Mouse (Mus musculus) retina, postnatal 7 days (tissue): Measurements from ENCODE around the gene Traf4.

Source experiments
- DNase-seq: peaks from one replicate; pipeline ENCODE4 v3.0.0-alpha.2; 2012; ENCODE audit warnings: low read depth, low spot score

Gene Traf4

DNA sequence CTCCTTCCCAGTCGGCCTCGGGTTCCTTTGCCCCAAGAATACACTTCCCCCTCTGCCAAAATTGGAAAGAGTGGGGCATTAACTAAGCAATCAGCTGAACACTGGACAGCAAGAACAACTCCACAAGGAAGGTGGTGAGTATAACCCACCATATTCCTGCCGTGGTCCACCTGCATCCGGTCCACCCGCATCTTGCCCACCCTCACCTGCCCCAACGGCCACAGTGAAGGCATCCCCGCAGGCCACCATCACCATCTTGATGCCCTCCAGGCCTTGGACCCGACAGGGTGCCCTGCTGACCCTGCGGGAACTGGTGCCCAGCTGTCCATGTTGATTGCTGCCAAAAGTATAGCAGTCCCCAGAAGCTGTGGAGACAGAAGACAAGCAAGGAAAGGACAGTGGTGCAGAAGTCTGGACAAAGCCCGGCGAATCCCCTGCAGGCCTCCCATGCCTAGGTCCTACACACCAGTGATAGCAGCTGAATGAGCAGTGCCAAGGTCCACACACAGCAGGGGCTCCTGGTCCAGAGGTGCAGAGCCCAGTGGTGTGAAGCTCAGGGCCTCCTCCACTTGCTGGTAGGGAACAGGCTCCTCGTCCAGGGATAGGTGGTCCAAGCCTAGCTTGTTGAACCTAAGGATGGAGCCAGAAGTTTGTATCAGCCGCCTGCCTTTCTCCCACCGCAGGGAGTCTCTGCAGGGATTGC lies 2.0 kb upstream of the Traf4 start:
- no peak for DNase-seq

DNA sequence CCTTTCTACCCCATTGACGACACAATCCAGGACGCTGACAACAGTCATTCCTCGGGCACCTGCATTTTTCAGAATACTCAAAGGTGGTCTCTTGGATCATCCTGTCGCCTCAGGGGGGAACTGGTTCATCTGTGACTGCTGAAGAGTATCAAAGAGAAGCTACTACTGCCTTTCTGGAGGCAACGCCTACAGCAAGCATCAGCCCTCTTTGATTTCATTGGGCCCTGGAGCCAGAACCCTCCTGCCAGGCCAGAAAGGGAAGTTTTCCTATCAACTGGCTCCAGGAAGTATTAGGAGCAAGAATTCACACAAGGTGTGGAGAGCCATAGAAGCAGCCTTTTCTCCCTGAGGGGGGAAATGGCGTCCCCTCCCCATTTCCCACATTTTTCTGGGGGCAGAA lies 1.3 kb upstream of the Traf4 start:
- DNase-seq, result no peak

DNA sequence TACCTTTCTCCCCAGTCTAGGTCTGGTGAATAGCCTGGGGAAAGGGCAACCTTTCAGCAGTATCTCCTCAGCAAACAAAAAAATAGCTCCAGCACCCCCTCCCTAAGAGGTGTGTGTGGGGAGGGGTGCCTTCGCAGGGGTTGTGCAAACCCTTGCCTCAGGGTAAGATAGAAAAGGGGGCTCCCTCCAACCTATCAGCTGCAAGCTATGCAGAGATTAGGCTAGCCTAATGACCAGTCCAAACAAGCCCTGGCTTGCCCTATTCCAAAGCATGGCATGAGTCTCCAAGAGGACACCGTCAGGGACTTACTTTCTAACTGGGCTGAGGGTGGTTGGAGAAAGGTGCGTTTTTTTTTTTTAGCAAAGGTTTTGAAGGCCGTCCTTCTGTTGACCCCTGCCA lies 772 bp upstream of the Traf4 start:
- no peak for DNase-seq

DNA sequence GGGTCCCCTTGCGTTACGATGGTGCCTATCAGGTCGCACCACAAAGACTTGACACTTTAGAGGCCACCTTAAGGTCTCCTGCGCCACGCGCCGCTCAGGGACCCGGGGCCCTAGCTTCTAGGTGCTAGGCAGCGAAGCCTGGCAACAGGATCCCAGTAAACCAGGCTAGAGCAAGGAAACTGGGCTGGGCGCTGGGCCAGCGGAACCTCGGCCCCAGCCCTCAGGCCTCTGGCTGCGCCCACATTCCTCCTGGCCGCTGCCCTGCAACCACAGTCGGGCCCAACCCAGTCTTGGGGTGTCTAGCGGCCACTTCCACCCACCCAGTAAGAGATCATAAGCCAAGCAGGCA lies 346 bp upstream of the Traf4 start:
- DNase-seq, result no peak

DNA sequence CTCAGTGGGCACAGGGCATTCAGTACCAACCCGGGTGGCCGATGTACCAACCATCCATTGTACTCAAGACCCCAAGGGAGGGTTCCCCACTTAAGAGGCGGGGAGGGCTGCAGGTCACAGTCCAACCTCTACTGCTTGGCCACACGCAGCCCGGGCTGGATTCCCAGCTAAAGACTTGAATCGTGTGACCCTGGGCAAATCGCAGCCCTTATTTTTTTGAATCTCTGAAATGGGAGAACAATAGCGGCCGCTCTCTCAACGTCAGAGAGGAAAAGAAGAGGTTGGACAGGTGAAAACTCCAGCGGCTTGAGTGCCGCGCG lies 825 bp downstream of the Traf4 start:
- DNase-seq, result no peak

DNA sequence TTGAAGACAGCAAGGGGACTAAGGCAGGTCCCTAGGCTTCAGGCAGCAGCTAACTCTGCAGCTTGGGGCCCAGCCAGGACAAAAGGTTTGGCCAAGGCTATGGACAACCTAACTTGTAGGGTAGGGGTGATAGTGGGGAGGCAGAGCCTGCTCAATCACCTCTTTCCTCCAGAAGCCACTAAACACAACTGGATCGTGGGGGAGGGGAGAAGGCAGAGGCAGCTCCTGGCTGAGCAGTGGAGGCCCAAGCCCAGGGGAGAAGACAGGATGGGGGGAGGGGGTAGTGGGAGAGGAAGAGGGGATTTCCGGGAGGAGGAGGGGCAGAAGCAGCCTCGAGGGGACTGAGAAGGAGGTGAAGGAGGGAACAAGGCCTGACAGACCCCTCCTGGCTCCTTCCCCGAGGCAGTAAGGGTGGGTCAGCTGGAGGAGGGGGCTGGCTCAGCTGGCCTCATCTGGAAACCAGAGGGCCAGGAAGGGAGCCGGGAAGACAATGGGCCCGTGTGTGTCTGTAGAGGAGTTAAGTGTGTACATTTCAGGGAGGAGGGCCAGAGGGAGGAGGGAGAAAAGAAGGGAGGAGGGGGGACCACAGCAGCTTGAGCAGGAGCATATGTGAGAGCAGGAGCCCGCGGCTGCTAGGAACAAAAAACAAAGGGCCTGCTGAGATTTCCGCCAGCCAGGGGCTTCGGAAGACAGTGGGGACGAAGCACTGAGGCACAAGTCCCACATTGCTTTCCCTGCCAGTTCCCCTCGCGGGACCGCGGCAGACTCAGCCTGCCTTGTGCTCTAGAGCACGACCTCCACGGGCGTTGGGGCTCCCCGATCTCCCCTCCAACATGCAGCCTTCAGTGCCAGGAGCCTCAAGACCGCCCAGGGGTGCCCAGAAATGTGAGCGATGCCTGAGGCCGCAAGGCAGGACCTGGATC lies 1.4 kb downstream of the Traf4 start:
- no peak for DNase-seq

DNA sequence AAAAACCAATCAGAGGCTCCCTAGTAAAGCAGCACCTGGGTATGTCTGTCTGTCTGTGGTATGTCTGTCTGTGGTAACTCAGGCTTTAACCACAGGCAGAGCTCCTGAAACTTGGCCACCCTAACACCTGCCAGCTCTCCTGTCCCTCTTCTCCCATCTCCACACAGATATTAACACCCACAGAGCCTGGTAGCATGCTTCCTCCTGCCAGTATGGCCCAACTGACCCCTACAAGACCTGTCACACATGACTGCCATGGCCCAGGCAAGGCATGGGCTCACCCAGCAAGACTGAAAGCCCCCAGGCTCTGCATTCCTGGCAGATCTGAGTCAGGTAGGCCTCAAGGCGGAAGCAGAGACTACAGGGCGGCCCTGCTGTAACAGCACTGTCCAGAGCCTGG lies 2.3 kb downstream of the Traf4 start:
- DNase-seq, result no peak

DNA sequence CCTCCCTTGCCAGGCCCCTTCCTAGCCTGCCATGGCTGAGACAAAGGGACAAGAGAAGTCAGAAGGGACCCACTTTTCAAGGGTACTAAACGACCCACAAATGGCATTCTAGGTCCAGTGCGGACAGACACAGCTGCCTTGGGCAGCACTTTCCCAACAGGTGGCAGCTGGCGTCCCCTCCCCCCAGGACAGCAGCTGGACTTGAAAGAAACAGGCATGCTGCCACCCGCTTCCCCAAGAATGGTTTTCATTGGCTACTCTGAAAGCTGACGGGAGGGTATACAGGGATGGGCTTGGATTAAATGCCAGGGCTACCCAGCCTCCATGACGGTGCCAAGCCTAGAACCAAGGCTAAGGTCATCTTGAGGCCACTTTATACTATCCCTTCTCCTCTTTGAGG lies 2.9 kb downstream of the Traf4 start:
- DNase-seq, result no peak

DNA sequence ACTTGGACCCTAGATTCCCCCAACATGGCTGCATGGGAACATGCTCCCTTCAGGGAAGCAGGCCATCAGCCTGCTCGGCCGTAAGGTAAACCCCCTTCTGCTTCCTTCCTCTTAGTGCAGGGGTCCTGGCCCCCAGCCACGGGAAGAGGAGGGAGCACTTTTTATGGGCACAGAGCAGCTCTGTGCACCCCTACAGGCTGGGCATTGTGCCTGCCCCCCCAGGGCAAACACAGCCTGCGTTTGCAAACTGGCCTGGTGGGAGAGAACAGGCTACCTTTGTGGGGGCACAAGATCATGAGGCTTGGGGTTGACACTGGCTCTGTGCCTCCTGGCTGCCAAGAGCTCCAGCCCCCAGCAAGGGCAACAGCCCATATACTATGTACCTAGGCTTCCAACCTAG lies 3.4 kb downstream of the Traf4 start:
- DNase-seq, result no peak

DNA sequence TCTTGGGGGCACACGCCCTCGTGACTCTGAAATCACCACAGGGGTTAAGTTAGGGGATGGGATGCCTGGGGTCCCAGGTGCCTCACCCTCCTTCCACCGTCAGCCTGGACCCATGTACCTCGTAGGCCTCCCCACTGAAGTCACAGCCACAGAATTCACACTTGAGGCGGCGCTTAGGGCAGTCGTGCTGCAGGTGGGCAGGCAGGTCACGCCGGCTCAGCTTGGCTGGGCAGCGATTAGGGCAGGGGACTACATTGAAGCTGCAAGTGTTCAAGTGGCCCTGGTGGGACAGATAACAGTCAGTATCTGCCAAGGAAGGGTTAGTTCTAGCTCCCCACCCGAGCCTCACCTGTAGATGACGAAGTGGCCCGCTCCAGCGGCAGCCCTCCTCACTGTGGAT lies 4.2 kb downstream of the Traf4 start:
- no peak for DNase-seq

DNA sequence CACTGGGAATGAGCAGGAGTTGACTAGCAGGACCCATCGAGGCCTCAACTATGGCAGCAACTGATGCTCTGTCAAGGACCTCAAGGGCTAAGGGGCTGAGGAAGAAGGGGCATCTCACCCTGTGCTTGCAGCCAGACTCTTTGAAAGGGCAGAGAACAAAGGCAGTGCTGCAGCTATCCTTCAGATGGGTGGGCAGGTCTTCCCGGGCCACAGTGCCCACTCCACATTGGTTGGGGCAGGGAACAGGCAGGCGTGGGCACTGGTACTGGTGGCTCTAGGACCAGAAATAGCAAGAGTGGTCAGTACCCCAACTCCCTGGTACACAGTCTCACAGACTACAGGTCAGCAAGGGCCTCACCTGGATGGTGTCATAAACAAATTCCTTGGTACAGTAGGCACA lies 4.7 kb downstream of the Traf4 start:
- DNase-seq, result no peak

DNA sequence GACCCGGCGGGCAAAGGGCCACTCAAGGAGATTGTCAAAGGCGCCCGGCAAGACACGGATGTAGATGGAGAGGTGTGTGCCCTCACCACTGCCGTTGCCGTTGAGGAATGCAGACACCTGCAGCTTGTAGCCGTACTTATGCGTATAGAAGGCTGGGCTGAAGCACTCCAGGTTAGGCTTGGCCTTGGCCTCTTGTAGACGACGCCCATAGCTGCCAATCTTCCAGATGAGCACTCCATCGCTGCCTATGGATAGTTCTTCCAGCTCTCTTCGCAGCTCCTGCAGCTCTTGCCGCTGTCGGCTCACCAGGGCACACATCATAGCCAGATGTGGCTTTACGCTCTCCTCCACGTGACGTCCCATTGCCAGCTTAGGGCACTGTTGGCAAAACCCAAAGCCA lies 5.2 kb downstream of the Traf4 start:
- no peak for DNase-seq

DNA sequence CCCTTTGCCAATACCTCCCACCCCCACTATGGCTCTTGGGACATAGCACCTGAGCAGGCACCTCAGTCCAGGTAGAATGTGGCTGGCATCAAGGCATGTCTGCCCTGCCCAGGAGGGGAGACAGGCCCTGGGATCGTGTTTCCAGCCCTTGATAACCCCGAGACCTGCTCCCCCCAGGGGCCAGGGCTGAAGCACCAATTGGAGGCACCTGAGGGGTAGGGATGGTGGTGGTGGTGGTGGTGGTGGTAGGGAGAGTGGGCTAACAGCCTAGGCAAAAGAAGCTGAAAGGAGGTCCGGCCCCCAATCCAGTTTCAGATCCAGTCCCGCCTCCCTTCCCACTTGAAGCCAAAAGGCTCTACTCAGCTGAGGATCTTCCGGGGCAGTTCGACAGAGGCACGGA lies 5.8 kb downstream of the Traf4 start:
- no peak for DNase-seq

DNA sequence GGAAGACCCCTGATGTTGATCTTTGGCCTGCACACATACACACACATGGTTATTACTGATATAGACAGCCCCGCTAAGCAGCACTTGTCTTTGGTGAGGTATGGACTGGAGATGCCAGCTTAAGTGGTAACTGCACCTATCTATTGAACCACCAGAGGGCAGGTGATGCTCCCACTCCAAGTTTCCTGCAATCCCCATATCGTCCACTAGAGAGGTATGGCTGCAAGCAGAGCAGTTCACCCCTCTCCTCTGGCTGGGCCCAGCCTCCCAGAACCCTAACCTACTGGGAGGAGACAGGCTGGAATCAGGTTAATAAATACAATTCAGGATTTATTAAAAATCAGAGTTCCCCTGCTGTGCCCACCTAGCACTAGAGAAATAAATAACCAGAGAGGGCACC lies 6.3 kb downstream of the Traf4 start:
- DNase-seq, result peak; percentile 79

DNA sequence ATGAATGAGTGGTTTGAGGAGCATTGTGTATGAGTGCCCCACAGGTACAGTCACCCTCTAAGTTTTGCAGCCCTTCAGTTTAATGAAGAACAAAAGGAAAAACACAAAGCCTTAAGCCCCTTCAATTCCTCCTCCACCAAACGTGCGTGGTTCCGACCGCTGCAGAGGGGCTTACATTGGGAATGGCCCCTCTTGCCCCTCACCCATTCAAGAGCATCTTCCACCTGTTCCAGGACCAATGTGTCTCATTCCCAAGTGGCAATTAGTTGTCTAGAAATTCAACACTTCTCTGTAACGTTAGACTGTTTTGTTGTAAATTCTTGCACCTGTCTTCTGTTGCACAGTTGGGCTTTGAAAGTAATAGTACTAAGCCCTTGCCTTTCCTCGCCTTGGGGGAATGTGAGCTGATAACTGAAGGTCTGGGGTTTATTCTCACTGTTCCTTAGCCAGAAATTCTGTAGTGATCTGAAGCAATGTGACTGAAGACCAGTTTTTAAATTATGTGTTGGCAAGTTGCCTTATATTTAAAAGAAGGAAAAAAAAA lies 9.2 kb downstream of the Traf4 start:
- DNase-seq, result no peak

DNA sequence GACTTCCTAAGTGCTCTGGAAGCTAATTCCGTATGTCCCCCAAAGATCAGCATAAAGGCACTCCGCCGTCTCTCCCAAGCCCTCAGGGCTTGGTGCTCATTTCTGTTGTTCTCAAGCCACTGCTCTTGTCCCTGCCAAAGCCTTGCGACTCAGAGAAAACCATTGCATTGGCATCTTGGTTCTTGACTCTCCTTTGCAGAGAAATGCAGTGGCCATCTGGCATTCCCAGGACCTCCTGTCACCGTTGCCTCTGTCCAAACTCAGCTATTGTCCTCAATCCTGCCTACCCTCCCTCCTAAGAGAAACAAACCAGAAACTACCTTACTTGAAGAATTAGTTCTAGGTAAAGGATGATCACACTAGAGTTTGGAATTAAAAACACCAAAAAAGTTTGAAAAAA lies 9.7 kb downstream of the Traf4 start:
- DNase-seq, result no peak

DNA sequence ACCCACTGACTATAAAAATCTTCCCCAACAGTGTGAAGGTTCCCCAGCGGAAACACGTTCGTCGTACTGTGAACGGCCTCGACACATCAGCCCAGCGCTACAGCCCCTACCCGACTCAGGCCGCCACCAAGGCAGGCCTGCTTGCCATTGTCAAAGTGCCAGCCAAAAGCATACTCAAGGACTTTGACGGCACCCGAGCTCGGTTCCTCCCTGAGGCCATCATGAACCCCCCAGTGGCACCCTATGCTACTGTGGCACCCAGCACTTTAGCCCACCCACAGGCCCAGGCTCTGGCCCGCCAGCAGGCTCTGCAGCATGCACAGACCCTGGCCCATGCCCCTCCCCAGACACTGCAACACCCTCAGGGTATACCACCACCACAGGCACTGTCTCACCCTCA lies 11.6 kb downstream of the Traf4 start:
- DNase-seq, result no peak

DNA sequence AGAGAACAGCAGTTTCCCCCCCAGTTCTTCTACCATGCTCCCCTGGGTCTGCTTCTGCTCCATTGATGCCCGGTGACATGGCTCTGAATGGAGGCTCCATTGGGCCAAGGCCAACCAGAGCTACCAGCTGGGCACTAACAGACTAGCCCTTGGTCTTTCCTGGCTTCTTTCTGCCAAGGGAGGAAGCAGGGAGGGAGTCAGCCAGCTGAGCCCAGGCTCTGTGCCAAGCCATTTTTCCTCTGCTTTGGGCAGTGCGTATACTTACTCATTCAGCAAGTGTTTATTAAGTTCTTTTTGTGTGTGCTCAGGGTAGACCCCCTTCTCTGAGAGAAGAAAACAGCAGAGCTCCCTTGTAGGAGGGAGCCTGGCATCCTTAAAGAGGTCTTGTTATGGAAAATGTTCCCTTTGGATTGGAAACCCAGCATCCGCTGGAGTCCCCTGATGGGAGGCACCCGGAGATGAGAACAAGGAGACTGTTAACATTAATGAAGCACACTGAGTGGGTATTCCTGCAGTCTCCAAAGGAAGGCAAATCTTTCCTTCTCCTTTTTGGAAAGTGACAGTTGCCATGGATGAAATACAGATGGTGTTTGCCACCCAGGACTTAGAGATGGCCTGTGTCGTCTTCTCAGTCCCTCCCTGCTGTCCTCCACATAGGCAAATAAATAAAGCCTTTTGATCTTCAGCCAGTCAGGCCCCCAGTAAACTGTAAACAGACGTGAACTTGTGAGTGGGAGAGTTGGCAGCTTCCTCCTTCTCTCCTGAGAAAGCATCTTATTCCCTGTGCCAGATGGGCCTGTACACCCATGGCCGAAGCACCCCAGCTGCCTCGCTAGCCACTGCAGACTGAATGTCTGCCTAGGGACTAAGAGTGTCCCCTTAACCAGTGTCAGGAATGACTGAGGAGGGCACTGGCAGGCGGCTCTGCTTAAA lies 12.8 kb downstream of the Traf4 start:
- no peak for DNase-seq

DNA sequence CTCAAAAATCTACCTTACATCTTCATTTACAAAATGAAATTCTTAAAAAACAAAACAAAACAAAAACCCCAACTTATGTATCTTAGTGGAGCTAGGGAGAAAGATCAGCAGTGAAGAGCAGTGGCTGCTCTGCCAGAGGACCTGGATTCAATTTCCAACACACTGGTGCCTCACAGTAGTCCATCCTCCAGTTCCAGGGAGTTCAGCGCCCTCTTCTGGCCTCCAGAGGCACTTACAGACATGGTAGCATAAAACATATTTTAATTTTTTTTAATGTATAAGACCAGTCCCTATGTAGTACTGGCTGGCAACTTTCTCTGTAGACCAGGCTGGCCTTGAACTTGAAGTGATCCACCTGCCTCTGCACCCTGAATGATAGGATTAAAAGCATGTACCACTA lies 14.2 kb downstream of the Traf4 start:
- no peak for DNase-seq

DNA sequence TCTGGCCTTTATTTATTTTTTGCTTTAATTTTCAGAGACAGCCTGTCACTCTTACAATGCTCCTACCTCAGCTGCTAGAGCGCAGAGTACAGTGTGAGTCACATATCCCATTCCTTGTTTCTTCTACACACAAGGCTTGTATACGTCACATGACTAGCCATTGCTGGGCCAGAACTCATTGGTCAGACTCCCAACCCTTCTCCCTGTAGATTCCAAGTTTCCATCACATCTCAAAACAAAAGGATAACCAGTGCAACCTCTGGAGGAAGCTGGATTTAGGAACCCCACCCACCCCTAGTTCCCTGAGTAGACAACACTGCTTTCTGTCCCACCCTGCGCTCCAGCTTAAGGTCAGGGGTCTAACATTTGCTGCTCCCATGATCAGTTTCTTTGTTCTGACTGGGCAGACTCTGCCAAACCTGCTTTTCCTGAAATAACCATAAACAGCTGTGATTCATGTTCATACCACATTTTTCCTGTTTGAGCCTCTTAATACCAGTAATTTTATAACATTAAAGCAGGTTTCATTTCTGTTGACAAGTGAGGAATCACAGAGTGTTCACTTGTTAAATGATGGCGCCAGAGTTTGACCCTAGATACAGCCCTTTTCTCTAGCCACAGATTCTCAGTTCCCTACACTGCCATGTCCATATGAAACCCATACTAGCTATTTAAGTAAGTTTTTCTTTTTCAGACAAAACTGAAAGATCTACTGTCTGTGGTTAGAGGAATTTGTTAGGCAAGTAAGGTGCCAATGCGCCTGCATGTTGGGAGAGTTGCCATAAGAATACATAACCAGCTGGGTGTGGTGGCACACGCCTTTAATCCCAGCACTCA lies 18.5 kb downstream of the Traf4 start:
- no peak for DNase-seq

DNA sequence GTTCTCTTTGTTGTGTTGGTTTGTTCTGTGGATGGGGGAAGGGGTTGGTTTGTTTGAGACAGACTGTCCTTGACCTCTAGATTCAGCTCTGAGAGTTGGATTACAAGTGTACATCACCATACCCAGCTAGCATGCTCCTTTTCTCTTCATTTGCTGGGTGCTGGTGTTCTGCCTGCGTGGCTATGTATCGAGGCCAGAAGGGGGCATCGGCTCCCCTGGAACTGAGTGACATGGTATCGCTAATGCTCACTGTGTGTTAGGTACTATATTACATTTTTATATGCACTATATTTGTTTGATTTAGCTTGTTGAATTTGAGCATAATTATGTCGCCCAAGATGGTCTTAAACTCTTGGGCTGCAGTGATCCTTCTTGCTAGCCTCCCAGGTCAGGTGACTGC lies 19.2 kb downstream of the Traf4 start:
- no peak for DNase-seq
